Mouse (Mus musculus) bone marrow, adult 2 months (tissue): Measurements from ENCODE around the gene Cd276.

Experiments
- CTCF ChIP-seq: fragments of 200-500 bp; IDR thresholded peaks from 2 replicates; pipeline ENCODE4 v1.5.1; 2011; ENCODE audit warnings: low read length, control low read depth; ENCODE audit not compliant: control insufficient read depth, insufficient read depth
- POLR2A ChIP-seq: fragments of 200-500 bp; IDR thresholded peaks from 2 replicates; pipeline ENCODE4 v1.6.1; 2011; ENCODE audit warnings: low read depth, mild to moderate bottlenecking, control low read depth, low read length, borderline replicate concordance; ENCODE audit not compliant: control insufficient read depth

GRCm38 (mm10) chr9:58496470-58497182 lies 58.6 kb downstream of the Cd276 start:
- 0 out of 2 replicates have a peak, but pooled peaks have one; percentile 28 for TF ChIP-seq CTCF
- TF ChIP-seq POLR2A, result no peak
